Mouse (Mus musculus) liver, postnatal 0 days (tissue): ENCODE data around the gene Nadk2. TPM values are rescaled to one million over a fixed set of nuclear protein-coding genes. Genes with fewer than 3 reads are reported as not detected.

Experiments used
- ATAC-seq: fragments of 200-750 bp; cut with Nextera tagmentation; 2 replicates; pipeline ENCODE4 v1.8.0; 2017; ENCODE audit warnings: mild to moderate bottlenecking, moderate library complexity
- DNase-seq: peaks from one replicate; pipeline ENCODE4 v3.0.0-alpha.2; 2016
- H3K27ac ChIP-seq: fragments of 300-500 bp; sonication (generic); 2 replicates; pipeline ENCODE4 v1.5.1; 2014; ENCODE audit warnings: antibody characterized with exemption, moderate library complexity, mild to moderate bottlenecking, low read depth
- H3K27me3 ChIP-seq: fragments of 300-500 bp; sonication (generic); 2 replicates; pipeline ENCODE4 v1.6.1; 2014; ENCODE audit warnings: low read length, control low read depth, mixed read lengths; ENCODE audit not compliant: insufficient read depth
- H3K36me3 ChIP-seq: fragments of 300-500 bp; sonication (generic); replicated peaks from 2 replicates; pipeline ENCODE4 v1.6.1; 2014; ENCODE audit warnings: mild to moderate bottlenecking, control low read depth, low read length, moderate library complexity, mixed read lengths; ENCODE audit not compliant: insufficient read depth
- H3K4me1 ChIP-seq: fragments of 300-500 bp; sonication (generic); 2 replicates; pipeline ENCODE4 v1.6.1; 2014; ENCODE audit warnings: antibody characterized with exemption, mild to moderate bottlenecking, control low read depth; ENCODE audit not compliant: insufficient read depth
- H3K4me2 ChIP-seq: fragments of 300-500 bp; sonication (generic); 2 replicates; pipeline ENCODE4 v1.6.1; 2014; ENCODE audit warnings: low read depth, mild to moderate bottlenecking, low read length, moderate library complexity, mixed read lengths
- H3K4me3 ChIP-seq: fragments of 300-500 bp; sonication (generic); 2 replicates; pipeline ENCODE4 v1.5.1; 2014; ENCODE audit warnings: low read depth, low read length
- H3K9ac ChIP-seq: fragments of 300-500 bp; sonication (generic); replicated peaks from 2 replicates; pipeline ENCODE4 v1.6.1; 2014; ENCODE audit warnings: mild to moderate bottlenecking, moderate library complexity
- H3K9me3 ChIP-seq: fragments of 300-500 bp; sonication (generic); 2 replicates; pipeline ENCODE4 v1.6.1; 2016; ENCODE audit warnings: mild to moderate bottlenecking, control low read depth, low read length, mixed read lengths
- CTCF ChIP-seq: sonication (generic); IDR thresholded peaks from 2 replicates; pipeline ENCODE4 v1.5.1; 2016; ENCODE audit warnings: antibody characterized with exemption, low read depth
- EP300 ChIP-seq: IDR thresholded peaks from 2 replicates; pipeline ENCODE4 v1.6.1; 2016; ENCODE audit warnings: antibody characterized with exemption, low read depth, mild to moderate bottlenecking
- WGBS: fragments of 180-500 bp; shearing (Covaris S2); extraction: QIAGEN DNeasy Blood & Tissue Kit; methylation state at CpG from one replicate; pipeline ENCODE4 v1.1.7; 2014; ENCODE audit not compliant: insufficient replicate concordance; 5-methylcytosine and 5-hydroxymethylcytosine counted together
- polyA plus RNA-seq: library from polyadenylated mRNA; unstranded; fragments of >200 nt; fragmentation: Nextera tagmentation; extraction: Ambion mirVana; gene quantifications from 2 replicates; pipeline ENCODE4 v1.2.1, GENCODE M21; 2015

Gene Nadk2
- polyA plus RNA-seq, 1 experiment from 2014 or later = 57.6 TPM

DNA sequence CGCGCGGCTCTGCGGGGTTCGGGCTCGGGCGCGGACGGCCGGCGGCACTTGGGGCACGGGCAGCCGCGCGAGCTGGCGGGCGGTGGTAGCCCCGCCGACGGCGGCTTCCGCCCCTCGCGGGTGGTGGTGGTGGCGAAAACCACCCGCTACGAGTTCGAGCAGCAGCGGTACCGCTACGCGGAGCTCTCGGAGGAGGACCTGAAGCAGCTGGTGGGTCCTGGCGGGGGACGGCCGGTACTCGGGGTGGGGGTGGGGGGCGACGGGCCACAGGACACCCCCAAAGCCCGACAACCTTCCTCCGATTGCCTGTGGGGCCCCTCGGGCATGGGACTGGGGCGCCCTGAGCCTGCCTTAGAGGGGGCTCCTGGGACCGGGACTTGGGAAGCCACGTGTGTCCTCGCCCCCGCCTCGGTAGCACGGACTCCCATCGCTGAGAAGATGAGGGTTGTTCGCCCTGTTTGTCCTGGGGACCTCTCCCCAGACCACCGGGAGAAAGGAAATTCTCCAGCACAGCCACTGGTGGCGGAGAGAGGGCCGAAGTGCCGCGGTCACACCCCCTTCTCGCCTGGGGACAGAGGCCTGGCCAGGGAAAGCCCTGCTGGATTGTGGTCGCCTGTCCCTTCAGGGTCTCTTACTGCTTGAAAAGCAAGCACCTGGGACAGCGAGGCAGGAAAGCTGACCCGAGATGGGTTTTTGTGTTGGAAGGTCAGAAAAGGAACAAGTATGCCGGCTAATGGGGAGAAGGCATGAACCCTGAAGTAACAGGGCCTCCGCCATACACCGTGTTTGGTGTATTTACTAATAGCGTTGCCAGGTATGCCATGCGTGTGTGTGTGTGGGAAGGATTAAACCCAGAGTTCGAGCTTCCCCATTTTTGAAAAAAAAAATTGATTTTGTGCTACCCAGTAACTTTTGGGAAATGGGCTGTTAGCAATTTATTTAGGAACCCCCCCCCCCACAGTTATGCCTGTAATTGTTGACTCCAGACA, 790 bp downstream of the Nadk2 start:
- Histone ChIP-seq H3K27ac (peak overlapping the region; percentile 99), H3K4me2 (peak overlapping the region; percentile 82), H3K27me3 (no peaks in the 10 kb centered on the region), H3K4me1 (peaks cover 29% of the 10 kb centered on the region), H3K9me3 (no peaks in the 10 kb centered on the region), H3K9ac (peak overlapping the region; percentile 99), H3K4me3 (peak overlapping the region; percentile 80), H3K36me3 (no peaks in the 10 kb centered on the region)
- under 1% methylated on average over 30 of the region's 66 CpGs for WGBS
- ATAC-seq (no peak), DNase-seq (peak; percentile 69)
- no peak for TF ChIP-seq EP300
- no peak for TF ChIP-seq CTCF

DNA sequence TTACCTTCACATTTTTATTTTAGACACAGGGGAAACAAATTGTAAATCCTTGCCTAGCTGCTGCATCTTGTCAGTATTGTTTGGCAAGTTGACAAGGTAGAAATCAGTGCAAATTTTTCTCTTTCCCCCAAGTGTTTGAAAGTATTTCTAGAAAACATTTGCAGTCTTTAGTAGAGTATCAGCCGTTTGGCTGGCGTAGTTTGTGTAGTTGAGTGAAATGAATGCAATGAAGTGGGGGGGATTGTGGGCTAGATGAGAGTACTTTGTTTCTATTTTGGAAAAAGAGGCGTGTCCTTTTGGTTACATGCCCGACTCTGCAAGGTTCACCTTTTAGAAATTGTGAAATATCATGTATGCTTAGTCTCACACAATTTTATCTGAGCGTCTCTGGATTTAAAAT, 1.6 kb downstream of the Nadk2 start:
- Histone ChIP-seq H3K4me2 (peak overlapping the region; percentile 82), H3K27me3 (no peaks in the 10 kb centered on the region), H3K9me3 (no peaks in the 10 kb centered on the region), H3K4me3 (peak overlapping the region; percentile 80), H3K36me3 (0 out of 2 replicates have a peak, but pooled peaks cover 4% of the 10 kb centered on the region), H3K27ac (peak overlapping the region; percentile 99), H3K4me1 (peaks cover 34% of the 10 kb centered on the region), H3K9ac (peak overlapping the region; percentile 99)
- WGBS = 3% methylated on average over 5 of the region's 5 CpGs
- no peak for TF ChIP-seq EP300
- no peak for TF ChIP-seq CTCF
- DNase-seq (no peak), ATAC-seq (no peak)

DNA sequence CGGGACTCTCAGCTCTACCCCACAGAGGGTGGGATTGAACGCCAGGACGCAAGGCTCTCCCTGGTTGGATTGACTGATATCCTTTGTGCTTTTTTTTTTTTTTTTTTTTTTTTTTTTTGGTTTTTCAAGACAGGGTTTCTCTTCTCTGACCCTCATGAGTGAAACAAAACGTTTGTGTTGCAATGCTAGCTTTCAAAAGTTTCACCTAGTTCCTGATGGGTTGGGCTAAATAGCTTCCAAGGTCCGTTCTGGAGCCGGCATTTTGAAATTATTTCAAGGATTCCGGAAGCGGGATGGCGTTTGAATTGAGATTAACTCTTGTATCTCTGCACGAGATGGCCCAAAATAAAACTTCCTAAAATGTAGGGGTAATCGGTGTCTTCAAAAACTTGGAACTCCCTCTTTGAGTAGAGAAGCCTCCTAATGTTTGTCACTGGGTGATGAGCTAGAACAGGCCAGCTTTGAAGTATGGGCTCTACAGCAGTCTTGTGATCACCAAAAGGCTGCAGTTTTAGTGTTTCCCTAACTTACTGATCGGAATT, 2.1 kb downstream of the Nadk2 start:
- H3K9me3 ChIP-seq = no peaks in the 10 kb centered on the region
- WGBS = 15% methylated on average over 12 of the region's 12 CpGs
- DNase-seq (no peak), ATAC-seq (no peak)
- TF ChIP-seq EP300 = peak; percentile 48; the same call in 1 of the 2 replicates
- no peak for TF ChIP-seq CTCF
- peak overlapping the region; percentile 99 for H3K27ac ChIP-seq
- peaks cover 34% of the 10 kb centered on the region for H3K4me1 ChIP-seq
- no peaks in the 10 kb centered on the region for H3K27me3 ChIP-seq
- 0 out of 2 replicates have a peak, but pooled peaks cover 4% of the 10 kb centered on the region for H3K36me3 ChIP-seq
- H3K4me2 ChIP-seq = peak overlapping the region; percentile 82
- H3K9ac ChIP-seq = peak overlapping the region; percentile 99
- peak overlapping the region; percentile 80 for H3K4me3 ChIP-seq

DNA sequence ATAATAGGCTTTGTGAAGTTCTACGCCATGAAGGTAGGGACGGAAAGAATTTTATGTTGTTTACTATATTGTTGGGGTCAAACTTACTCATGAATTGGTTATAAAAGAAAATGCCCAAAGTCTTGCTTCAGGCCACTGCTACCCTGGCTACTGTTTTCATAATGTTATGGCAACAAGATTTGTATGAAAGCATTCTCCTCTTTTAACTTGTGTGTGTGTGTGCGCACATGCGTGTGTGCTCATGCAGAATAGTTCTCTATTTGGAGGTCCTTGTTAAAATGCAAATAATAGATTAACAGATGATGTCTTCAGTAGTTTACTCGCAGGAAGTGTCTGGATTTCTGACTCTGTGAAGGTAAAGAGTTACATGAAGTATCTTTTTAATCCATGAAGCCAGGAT, 2.6 kb downstream of the Nadk2 start:
- Histone ChIP-seq H3K27me3 (no peaks in the 10 kb centered on the region), H3K4me2 (peak overlapping the region; percentile 82), H3K4me1 (peaks cover 39% of the 10 kb centered on the region), H3K27ac (peak overlapping the region; percentile 99), H3K9me3 (no peaks in the 10 kb centered on the region), H3K4me3 (peak overlapping the region; percentile 80), H3K36me3 (0 out of 2 replicates have a peak, but pooled peaks cover 4% of the 10 kb centered on the region), H3K9ac (peak overlapping the region; percentile 99)
- no peak for DNase-seq
- WGBS = 43% methylated on average over 5 of the region's 5 CpGs
- ATAC-seq = no peak
- TF ChIP-seq CTCF (no peak), EP300 (no peak)

DNA sequence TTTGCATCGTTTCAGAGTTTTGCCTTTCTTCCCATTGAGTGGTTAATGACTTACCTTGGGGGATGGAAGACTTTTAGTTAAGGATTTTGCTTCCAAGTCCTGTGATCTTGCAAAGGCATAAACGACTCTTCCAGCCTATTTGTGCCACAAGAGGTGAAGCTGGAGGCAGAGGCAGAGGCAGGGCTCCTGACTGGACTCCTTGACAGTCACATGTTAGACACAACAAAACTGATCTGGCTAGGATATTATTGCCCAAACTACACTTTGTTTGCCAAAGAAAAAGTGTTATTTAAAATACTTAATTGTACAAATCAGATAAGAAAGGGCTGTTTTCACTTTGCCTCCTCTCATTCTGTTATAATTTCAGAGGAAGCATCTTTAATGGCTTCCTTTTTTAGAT, 3.1 kb downstream of the Nadk2 start:
- H3K4me2 ChIP-seq = peak overlapping the region; percentile 82
- TF ChIP-seq EP300 (no peak), CTCF (no peak)
- H3K4me3 ChIP-seq = peak overlapping the region; percentile 80
- H3K9ac ChIP-seq = peak overlapping the region; percentile 99
- 33% methylated on average over 2 of the region's 2 CpGs for WGBS
- peaks cover 42% of the 10 kb centered on the region for H3K4me1 ChIP-seq
- 0 out of 2 replicates have a peak, but pooled peaks cover 4% of the 10 kb centered on the region for H3K36me3 ChIP-seq
- no peaks in the 10 kb centered on the region for H3K27me3 ChIP-seq
- DNase-seq (no peak), ATAC-seq (no peak)
- H3K9me3 ChIP-seq = no peaks in the 10 kb centered on the region
- H3K27ac ChIP-seq = peak overlapping the region; percentile 99

DNA sequence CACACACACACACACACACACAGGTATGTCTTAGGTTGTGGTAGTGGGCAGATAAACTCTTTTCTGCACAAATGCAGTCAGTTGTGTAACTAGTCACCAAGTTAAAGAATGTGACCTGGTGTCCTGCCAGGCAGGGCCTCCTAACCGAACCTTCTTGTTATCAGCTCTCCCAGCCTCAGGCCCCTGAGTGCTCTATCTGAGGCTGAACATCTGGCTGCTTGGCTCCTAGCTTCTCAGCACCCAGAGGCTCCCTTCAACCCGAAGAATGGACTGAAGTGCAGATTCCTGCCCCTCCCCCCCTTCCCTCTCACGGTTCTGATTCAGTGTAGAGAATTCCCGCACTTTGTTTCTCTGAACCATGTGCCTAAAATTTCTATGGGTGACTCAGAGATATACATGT, 3.6 kb downstream of the Nadk2 start:
- H3K36me3 ChIP-seq = 0 out of 2 replicates have a peak, but pooled peaks cover 4% of the 10 kb centered on the region
- no peaks in the 10 kb centered on the region for H3K9me3 ChIP-seq
- TF ChIP-seq EP300 (peak; percentile 98), CTCF (no peak)
- H3K27ac ChIP-seq = peak overlapping the region; percentile 99
- no peaks in the 10 kb centered on the region for H3K27me3 ChIP-seq
- peak overlapping the region; percentile 82 for H3K4me2 ChIP-seq
- H3K4me3 ChIP-seq = peak overlapping the region; percentile 80
- H3K4me1 ChIP-seq = peaks cover 44% of the 10 kb centered on the region
- WGBS = 15% methylated on average over 4 of the region's 4 CpGs
- H3K9ac ChIP-seq = peak overlapping the region; percentile 99
- peak; percentile 84 for DNase-seq
- ATAC-seq = peak; percentile 55
